In genomic region chr17:26872870-26873269, GRCm38 (mm10) we compare ENCODE assay signal across 21 mouse cellular contexts. TPM values are rescaled to one million over a fixed set of nuclear protein-coding genes. Genes with fewer than 3 reads are reported as not detected.
"Had no signal": no experiment of that assay in that cellular context is flagged by ENCODE, and none has a peak within 500 bp of the region (broad histone marks: within the 10 kb centered on the region; RNA-seq: fewer than 3 reads in every experiment).

No protein-coding gene starts in this region.

- H3K27me3 ChIP-seq: midbrain, embryonic 12.5 days had no signal

- H3K9me3 ChIP-seq: limb, embryonic 13.5 days; midbrain, embryonic 12.5 days; neural tube, embryonic 13.5 days had no signal

- H3K4me2 ChIP-seq: limb, embryonic 13.5 days; midbrain, embryonic 12.5 days; neural tube, embryonic 13.5 days had no signal

- H3K4me3 ChIP-seq: limb, embryonic 13.5 days; midbrain, embryonic 12.5 days; neural tube, embryonic 13.5 days had no signal

- ATAC-seq: midbrain, embryonic 16.5 days had no signal

- H3K36me3 ChIP-seq: limb, embryonic 13.5 days; midbrain, embryonic 12.5 days; neural tube, embryonic 13.5 days had no signal

- H3K27ac ChIP-seq: limb, embryonic 13.5 days; liver, embryonic 14.5 days; midbrain, embryonic 12.5 days; neural tube, embryonic 13.5 days had no signal

- H3K4me1 ChIP-seq: limb, embryonic 13.5 days; midbrain, embryonic 12.5 days; neural tube, embryonic 13.5 days had no signal

- DNase-seq: kidney, adult 9 months; kidney, postnatal 10 days; left cerebral cortex, postnatal 4 days; lung, adult 18-20 months; retina, postnatal 1 day; right cerebral cortex, postnatal 4 days; spleen, adult 18-20 months; thymus, adult 18-20 months; thymus, postnatal 14 days had no signal

- H3K9ac ChIP-seq: liver, embryonic 14.5 days; midbrain, embryonic 12.5 days; neural tube, embryonic 13.5 days had no signal

RNA-seq across cellular contexts. Expression of gene Nkx2-5, which starts 28.1 kb away (rescaled TPM):
- total RNA-seq: layer of hippocampus, adult 8-10 months; layer of hippocampus, postnatal 14 days; left cerebral cortex, adult 18-20 months; left cerebral cortex, postnatal 10 days; left cerebral cortex, postnatal 4 days; liver, adult 2 months; megakaryocyte-erythroid progenitor cell, adult 5-6 weeks had no signal
- polyA plus RNA-seq: large intestine, adult 2 months; limb, embryonic 13.5 days; liver, adult 2 months; liver, embryonic 14.5 days; midbrain, embryonic 12.5 days; midbrain, embryonic 16.5 days had no signal
